In the genomic region with DNA sequence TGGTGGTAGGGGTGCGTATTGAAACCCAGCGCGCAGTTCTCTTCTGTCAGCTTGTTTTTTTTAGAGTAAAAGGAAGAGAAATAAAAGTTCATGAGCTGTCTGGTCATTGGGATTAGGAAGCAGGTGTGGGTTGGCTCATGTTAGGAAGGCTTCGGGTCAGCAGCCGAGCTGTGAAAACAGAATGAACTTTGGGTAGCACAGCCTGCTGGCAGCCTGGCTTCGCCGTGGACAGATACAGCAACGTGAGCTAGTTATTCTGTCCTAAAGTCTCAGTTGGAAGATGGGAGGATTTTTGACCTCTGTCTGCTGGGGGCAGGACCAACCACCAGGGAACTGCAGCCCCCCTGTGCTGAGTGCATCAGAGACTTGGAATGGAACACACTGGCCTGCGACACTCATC, we compare ENCODE assay signal across 24 mouse cellular contexts. TPM values are rescaled to one million over a fixed set of nuclear protein-coding genes. Genes with fewer than 3 reads are reported as not detected.
"Had no signal": no experiment of that assay in that cellular context is flagged by ENCODE, and none has a peak within 500 bp of the region (broad histone marks: within the 10 kb centered on the region; RNA-seq: fewer than 3 reads in every experiment).

No protein-coding gene starts in this region.

- H3K27me3 ChIP-seq: intestine, embryonic 15.5 days had no signal

- H3K4me3 ChIP-seq: intestine, embryonic 15.5 days; left cerebral cortex, adult 2 months; lung, embryonic 15.5 days; midbrain, embryonic 12.5 days; myocyte had no signal

- H3K36me3 ChIP-seq: intestine, embryonic 15.5 days; lung, embryonic 15.5 days; midbrain, embryonic 12.5 days had no signal

- H3K4me2 ChIP-seq: intestine, embryonic 15.5 days; liver, embryonic 11.5 days; lung, embryonic 15.5 days; midbrain, embryonic 12.5 days had no signal

- H3K9ac ChIP-seq: intestine, embryonic 15.5 days; liver, embryonic 14.5 days; lung, embryonic 15.5 days; midbrain, embryonic 12.5 days had no signal

- H3K9me3 ChIP-seq: intestine, embryonic 15.5 days; lung, embryonic 15.5 days had no signal

- DNase-seq: layer of hippocampus, postnatal 36 days; lung, adult 18-20 months; lung, postnatal 10 days; lung, postnatal 4 days; thymus, adult 18-20 months; thymus, postnatal 36 days had no signal

- H3K27ac ChIP-seq: intestine, embryonic 15.5 days; kidney, postnatal 0 days; left cerebral cortex, adult 2 months; liver, embryonic 14.5 days; lung, embryonic 15.5 days; midbrain, embryonic 12.5 days had no signal

- ATAC-seq: intestine, embryonic 15.5 days; midbrain, embryonic 16.5 days had no signal

RNA-seq across cellular contexts. Expression of gene Asgr1, which starts 3.9 kb away (rescaled TPM):
- total RNA-seq: megakaryocyte progenitor cell, adult 5-6 weeks; monocyte, adult 5-6 weeks had no signal
- polyA plus RNA-seq: neural tube, embryonic 14.5 days; small intestine, adult 2 months; spleen, adult 2 months had no signal

RNA-seq across cellular contexts. Expression of gene Asgr2, which starts 34.6 kb away (rescaled TPM):
- total RNA-seq: layer of hippocampus, postnatal 10 days; layer of hippocampus, postnatal 36 days; left cerebral cortex, adult 2 months; left cerebral cortex, postnatal 10 days; left cerebral cortex, postnatal 36 days had no signal
- polyA plus RNA-seq: limb, embryonic 11.5 days; midbrain, embryonic 12.5 days; midbrain, embryonic 16.5 days; neural tube, embryonic 14.5 days had no signal
